Mouse (Mus musculus) testis, postnatal 14 days (tissue): ENCODE results near the gene Malrd1.

Source experiments
- DNase-seq: peaks from one replicate; pipeline ENCODE4 v3.0.0; 2021; ENCODE audit warnings: low spot score

Malrd1 gene

GRCm38 (mm10) chr2:16031559-16031958 is 505.3 kb downstream of the Malrd1 start:
- DNase-seq, result no peak

GRCm38 (mm10) chr2:16032804-16033203 is 506.5 kb downstream of the Malrd1 start:
- no peak for DNase-seq

- DNase-seq, result no peak
Observed at GRCm38 (mm10) chr2:16110696-16111095, 584.4 kb downstream of the Malrd1 start.

GRCm38 (mm10) chr2:16113333-16113732 is 587.1 kb downstream of the Malrd1 start:
- DNase-seq, result no peak

- no peak for DNase-seq
Observed at GRCm38 (mm10) chr2:16147999-16148398, 621.7 kb downstream of the Malrd1 start.

GRCm38 (mm10) chr2:16152623-16153022 is 626.3 kb downstream of the Malrd1 start:
- DNase-seq, result no peak

GRCm38 (mm10) chr2:16163246-16163989 is 637.1 kb downstream of the Malrd1 start:
- DNase-seq, result no peak

- DNase-seq, result no peak
Observed at GRCm38 (mm10) chr2:16168611-16169010, 642.3 kb downstream of the Malrd1 start.

GRCm38 (mm10) chr2:16172086-16172485 is 645.8 kb downstream of the Malrd1 start:
- DNase-seq, result no peak

GRCm38 (mm10) chr2:16173355-16173754 is 647.1 kb downstream of the Malrd1 start:
- DNase-seq, result no peak

- no peak for DNase-seq
Observed at GRCm38 (mm10) chr2:16182140-16182539, 655.9 kb downstream of the Malrd1 start.

GRCm38 (mm10) chr2:16183158-16183557 is 656.9 kb downstream of the Malrd1 start:
- no peak for DNase-seq

- no peak for DNase-seq
Observed at GRCm38 (mm10) chr2:16210016-16210415, 683.7 kb downstream of the Malrd1 start.

GRCm38 (mm10) chr2:16212752-16213151 is 686.5 kb downstream of the Malrd1 start:
- DNase-seq, result no peak

- DNase-seq, result no peak
Observed at GRCm38 (mm10) chr2:16214111-16214510, 687.8 kb downstream of the Malrd1 start.

- no peak for DNase-seq
Observed at GRCm38 (mm10) chr2:16228187-16228832, 702.0 kb downstream of the Malrd1 start.

GRCm38 (mm10) chr2:16240861-16241260 is 714.6 kb downstream of the Malrd1 start:
- no peak for DNase-seq

GRCm38 (mm10) chr2:16243097-16243496 is 716.8 kb downstream of the Malrd1 start:
- no peak for DNase-seq

- no peak for DNase-seq
Observed at GRCm38 (mm10) chr2:16248861-16249260, 722.6 kb downstream of the Malrd1 start.

GRCm38 (mm10) chr2:16252274-16252673 is 726.0 kb downstream of the Malrd1 start:
- no peak for DNase-seq
